Mouse (Mus musculus): ENCODE data around the gene Elfn1.

DNA sequence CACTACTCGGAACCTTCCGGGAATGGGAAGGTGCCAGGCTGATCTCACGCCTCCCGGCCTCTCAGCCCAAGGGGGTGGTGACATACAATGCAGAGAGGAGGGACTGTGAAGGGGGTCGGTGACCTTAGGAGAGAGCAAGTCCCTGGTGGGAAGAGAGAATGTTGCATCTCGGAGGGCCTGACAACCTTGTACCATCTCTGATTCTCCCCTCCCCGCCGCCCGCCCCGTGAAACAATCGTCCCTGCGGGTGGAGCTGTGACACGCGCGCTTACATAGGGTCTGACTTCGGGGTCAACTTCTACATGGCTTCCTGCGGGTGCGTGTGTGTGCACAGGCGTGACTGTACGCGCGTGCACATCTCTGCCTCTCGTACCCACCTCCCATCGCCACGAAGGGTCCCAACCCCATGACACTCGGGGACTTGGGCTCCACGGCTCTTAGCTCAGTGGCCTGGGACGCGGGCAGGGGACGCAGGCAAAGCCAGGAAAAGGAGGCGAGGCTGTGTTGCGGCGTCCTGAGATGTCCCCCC is at the start of gene Elfn1:
- TF ChIP-seq POLR2A (IDR thresholded peaks at IDR 0.05; ENCODE audit: extremely low read depth, insufficient read depth, low read length) (no peak), CTCF (IDR thresholded peaks at IDR 0.05; ENCODE audit: low read depth, low read length) (no peak)

Measured in liver, adult 2 months (tissue).